Mouse (Mus musculus) mouse embryonic stem cell (cell line): ENCODE results near the gene Tle3.

Experiments used
- in situ Hi-C, 2 experiments: fragments of 300-500 bp; cut with MboI; formaldehyde crosslinking; loops; 1 replicate in 1 of 2; 3 replicates in 1 of 2; pipeline ENCODE4 v1.14.3; 2019 to 2020; ENCODE audit warnings: low sequenced_read_pairs in 2 of 2, low pct_unique_long_range_greater_than_20kb in 1 of 2, mixed read lengths in 1 of 2; ENCODE audit not compliant: unreplicated experiment in 1 of 2

Tle3 gene

GRCm38 (mm10) chr9:61373634-61373941 is 1.4 kb downstream of the Tle3 start:
- in situ Hi-C loops, result no loop called here

GRCm38 (mm10) chr9:61373942-61374900 is 2.1 kb downstream of the Tle3 start:
- in situ Hi-C loops, result no loop called here

GRCm38 (mm10) chr9:61375002-61375401 is 2.8 kb downstream of the Tle3 start:
- in situ Hi-C loops, result no loop called here

- in situ Hi-C loops, result no loop called here
These were observed 3.8 kb downstream of the Tle3 start for GRCm38 (mm10) chr9:61375802-61376561.

- in situ Hi-C loops, result no loop called here
These were observed 4.5 kb downstream of the Tle3 start for GRCm38 (mm10) chr9:61376650-61377049.

- in situ Hi-C loops, result no loop called here
These were observed 5.7 kb downstream of the Tle3 start for GRCm38 (mm10) chr9:61377706-61378479.

GRCm38 (mm10) chr9:61378516-61378915 is 6.3 kb downstream of the Tle3 start:
- in situ Hi-C loops, result no loop called here

GRCm38 (mm10) chr9:61379016-61379634 is 7.0 kb downstream of the Tle3 start:
- in situ Hi-C loops, result no loop called here

- in situ Hi-C loops, result no loop called here
These were observed 8.3 kb downstream of the Tle3 start for GRCm38 (mm10) chr9:61380258-61381062.

- in situ Hi-C loops, result no loop called here
These were observed 8.9 kb downstream of the Tle3 start for GRCm38 (mm10) chr9:61381063-61381408.

GRCm38 (mm10) chr9:61381445-61381844 is 9.3 kb downstream of the Tle3 start:
- in situ Hi-C loops, result no loop called here

- in situ Hi-C loops, result no loop called here
These were observed 10.5 kb downstream of the Tle3 start for GRCm38 (mm10) chr9:61382595-61383186.

- in situ Hi-C loops, result no loop called here
These were observed 11.9 kb downstream of the Tle3 start for GRCm38 (mm10) chr9:61384101-61384500.

- in situ Hi-C loops, result no loop called here
These were observed 12.7 kb downstream of the Tle3 start for GRCm38 (mm10) chr9:61384646-61385443.

- in situ Hi-C loops, result no loop called here
These were observed 13.6 kb downstream of the Tle3 start for GRCm38 (mm10) chr9:61385753-61386152.

- in situ Hi-C loops, result no loop called here
These were observed 14.1 kb downstream of the Tle3 start for GRCm38 (mm10) chr9:61386314-61386713.

GRCm38 (mm10) chr9:61387797-61388196 is 15.6 kb downstream of the Tle3 start:
- in situ Hi-C loops, result no loop called here
